Mouse (Mus musculus) frontal cortex, adult 2 months (tissue): ENCODE data around the gene Cd81. TPM values are rescaled to one million over a fixed set of nuclear protein-coding genes. Genes with fewer than 3 reads are reported as not detected.

Source experiments
- DNase-seq, 2 experiments: peaks; one replicate each; pipeline ENCODE4 v3.0.0; 2022; ENCODE audit warnings: low spot score in 1 of 2; ENCODE audit errors: extremely low spot score in 1 of 2
- polyA plus RNA-seq: library from polyadenylated mRNA; depleted of rRNA; stranded (reverse); fragments of >200 nt; gene quantifications from 2 replicates; pipeline ENCODE4 v1.2.3, GENCODE M21; 2012

Gene Cd81
- polyA plus RNA-seq, 1 experiment = 607 TPM

- no peak for DNase-seq
Measured at GRCm38 (mm10) chr7:143020040-143020439, 32.5 kb upstream of the Cd81 start.

GRCm38 (mm10) chr7:143020764-143021163 is 31.8 kb upstream of the Cd81 start:
- no peak for DNase-seq

- no peak for DNase-seq
Measured at GRCm38 (mm10) chr7:143021356-143022164, 31.0 kb upstream of the Cd81 start.

GRCm38 (mm10) chr7:143023499-143023898 is 29.0 kb upstream of the Cd81 start:
- no peak for DNase-seq

- DNase-seq = no peak
Measured at GRCm38 (mm10) chr7:143024293-143024692, 28.2 kb upstream of the Cd81 start.

GRCm38 (mm10) chr7:143025496-143025895 is 27.0 kb upstream of the Cd81 start:
- no peak for DNase-seq

- DNase-seq = no peak
Measured at GRCm38 (mm10) chr7:143027196-143027595, 25.3 kb upstream of the Cd81 start.

GRCm38 (mm10) chr7:143031816-143032215 is 20.7 kb upstream of the Cd81 start:
- DNase-seq = no peak

- no peak for DNase-seq
Measured at GRCm38 (mm10) chr7:143033581-143033980, 19.0 kb upstream of the Cd81 start.

- no peak for DNase-seq
Measured at GRCm38 (mm10) chr7:143034112-143034511, 18.4 kb upstream of the Cd81 start.

GRCm38 (mm10) chr7:143034519-143035450 is 17.8 kb upstream of the Cd81 start:
- DNase-seq = no peak

GRCm38 (mm10) chr7:143036787-143037186 is 15.8 kb upstream of the Cd81 start:
- no peak for DNase-seq

GRCm38 (mm10) chr7:143037306-143037705 is 15.2 kb upstream of the Cd81 start:
- no peak for DNase-seq

- no peak for DNase-seq
Measured at GRCm38 (mm10) chr7:143038174-143038931, 14.2 kb upstream of the Cd81 start.

- no peak for DNase-seq
Measured at GRCm38 (mm10) chr7:143040561-143040960, 12.0 kb upstream of the Cd81 start.

GRCm38 (mm10) chr7:143041138-143041822 is 11.3 kb upstream of the Cd81 start:
- DNase-seq = no peak

- no peak for DNase-seq
Measured at GRCm38 (mm10) chr7:143042089-143042488, 10.4 kb upstream of the Cd81 start.

GRCm38 (mm10) chr7:143042897-143043300 is 9.6 kb upstream of the Cd81 start:
- no peak for DNase-seq

- no peak for DNase-seq
Measured at GRCm38 (mm10) chr7:143044049-143044825, 8.3 kb upstream of the Cd81 start.
